Mouse (Mus musculus): ENCODE results near the gene Zbtb16.

- no peak for TF ChIP-seq POLR2A (IDR thresholded peaks at IDR 0.05; ENCODE audit: low read depth, low read length)
- TF ChIP-seq CTCF (IDR thresholded peaks at IDR 0.05; ENCODE audit: borderline replicate concordance, insufficient read depth, low read length): no peak
Observed at GRCm38 (mm10) chr9:48773130-48773529, 62.9 kb downstream of the Zbtb16 start.
